Mouse (Mus musculus): ENCODE measurements around the gene Tpst1.
"Not testable (repeated sequence)": the region's sequence is repeated elsewhere in the genome, so short reads cannot be mapped to it uniquely, and the experiment has no call there.

The Tpst1 gene

GRCm38 (mm10) chr5:130073026-130073425, at the start of gene Tpst1:
TSS of gene Tpst1 (plus strand) at chr5:130073326.
- DNase-seq, result no peak

- peak; percentile 92 for DNase-seq
Observed at GRCm38 (mm10) chr5:130023767-130024539, 49.2 kb upstream of the Tpst1 start.

GRCm38 (mm10) chr5:130027134-130027533, 46.0 kb upstream of the Tpst1 start:
- no peak for DNase-seq

GRCm38 (mm10) chr5:130027696-130028095, 45.4 kb upstream of the Tpst1 start:
- DNase-seq, result no peak

- DNase-seq, result peak; percentile 91
Observed at GRCm38 (mm10) chr5:130029142-130029897, 43.8 kb upstream of the Tpst1 start, which contains the start of the genes Asl and Crcp. TSS of gene Asl (minus strand) at chr5:130029247. TSS of gene Crcp (plus strand) at chr5:130029290.

- no peak for DNase-seq
Observed at GRCm38 (mm10) chr5:130031410-130032390, 41.4 kb upstream of the Tpst1 start.

GRCm38 (mm10) chr5:130033869-130034268, 39.3 kb upstream of the Tpst1 start:
- no peak for DNase-seq

- DNase-seq, result not testable (repeated sequence)
Observed at GRCm38 (mm10) chr5:130036300-130036699, 36.8 kb upstream of the Tpst1 start.

GRCm38 (mm10) chr5:130037752-130038455, 35.2 kb upstream of the Tpst1 start:
- DNase-seq, result peak; percentile 82

- DNase-seq, result no peak
Observed at GRCm38 (mm10) chr5:130040797-130041196, 32.3 kb upstream of the Tpst1 start.

- no peak for DNase-seq
Observed at GRCm38 (mm10) chr5:130041262-130041661, 31.9 kb upstream of the Tpst1 start.

GRCm38 (mm10) chr5:130043741-130044140, 29.4 kb upstream of the Tpst1 start:
- DNase-seq, result no peak

GRCm38 (mm10) chr5:130044201-130044695, 28.9 kb upstream of the Tpst1 start:
- DNase-seq, result no peak

GRCm38 (mm10) chr5:130046100-130046499, 27.0 kb upstream of the Tpst1 start:
- DNase-seq, result no peak

GRCm38 (mm10) chr5:130046589-130046988, 26.5 kb upstream of the Tpst1 start:
- no peak for DNase-seq

- no peak for DNase-seq
Observed at GRCm38 (mm10) chr5:130047013-130047412, 26.1 kb upstream of the Tpst1 start.

GRCm38 (mm10) chr5:130048786-130049520, 24.2 kb upstream of the Tpst1 start:
- DNase-seq, result no peak

GRCm38 (mm10) chr5:130050416-130050815, 22.7 kb upstream of the Tpst1 start:
- DNase-seq, result no peak

GRCm38 (mm10) chr5:130051073-130051860, 21.9 kb upstream of the Tpst1 start:
- no peak for DNase-seq

- no peak for DNase-seq
Observed at GRCm38 (mm10) chr5:130052510-130052909, 20.6 kb upstream of the Tpst1 start.
